Mouse (Mus musculus) bone marrow macrophage, adult 2 months (primary cell): ENCODE data around the gene Erf.

ENCODE experiments used
- CTCF ChIP-seq: IDR thresholded peaks from 2 replicates; pipeline ENCODE4 v1.5.1; 2012; ENCODE audit warnings: low read depth, mild to moderate bottlenecking, low read length, moderate library complexity
- POLR2A ChIP-seq: IDR thresholded peaks from 2 replicates; pipeline ENCODE4 v1.6.1; 2012; ENCODE audit warnings: mild to moderate bottlenecking, low read depth, low read length, borderline replicate concordance

- TF ChIP-seq CTCF (no peak), POLR2A (no peak)
Measured at GRCm38 (mm10) chr7:25195148-25195547, 55.4 kb downstream of the Erf start.
